Mouse (Mus musculus): ENCODE results near the gene Tiam1.
"Not testable (repeated sequence)": the region's sequence is repeated elsewhere in the genome, so short reads cannot be mapped to it uniquely, and the experiment has no call there.

The Tiam1 gene

GRCm38 (mm10) chr16:90104714-90105459 lies 38.7 kb downstream of the Tiam1 start:
- DNase-seq (ENCODE audit: low spot score): no peak

- no peak for DNase-seq (ENCODE audit: low spot score)
These were observed 39.8 kb downstream of the Tiam1 start for GRCm38 (mm10) chr16:90103726-90104125.

- DNase-seq (ENCODE audit: low spot score): no peak
These were observed 41.0 kb downstream of the Tiam1 start for GRCm38 (mm10) chr16:90102596-90102995.

- no peak for DNase-seq (ENCODE audit: low spot score)
These were observed 45.4 kb downstream of the Tiam1 start for GRCm38 (mm10) chr16:90098191-90098605.

GRCm38 (mm10) chr16:90097769-90098168 lies 45.8 kb downstream of the Tiam1 start:
- no peak for DNase-seq (ENCODE audit: low spot score)

GRCm38 (mm10) chr16:90096011-90096410 lies 47.6 kb downstream of the Tiam1 start:
- DNase-seq (ENCODE audit: low spot score): no peak

- DNase-seq (ENCODE audit: low spot score): no peak
These were observed 50.6 kb downstream of the Tiam1 start for GRCm38 (mm10) chr16:90093015-90093414.

GRCm38 (mm10) chr16:90091906-90092305 lies 51.7 kb downstream of the Tiam1 start:
- no peak for DNase-seq (ENCODE audit: low spot score)

GRCm38 (mm10) chr16:90091112-90091720 lies 52.4 kb downstream of the Tiam1 start:
- no peak for DNase-seq (ENCODE audit: low spot score)

GRCm38 (mm10) chr16:90090368-90090767 lies 53.2 kb downstream of the Tiam1 start:
- DNase-seq (ENCODE audit: low spot score): no peak

GRCm38 (mm10) chr16:90087256-90087655 lies 56.3 kb downstream of the Tiam1 start:
- no peak for DNase-seq (ENCODE audit: low spot score)

- no peak for DNase-seq (ENCODE audit: low spot score)
These were observed 57.5 kb downstream of the Tiam1 start for GRCm38 (mm10) chr16:90086111-90086510.

- no peak for DNase-seq (ENCODE audit: low spot score)
These were observed 58.0 kb downstream of the Tiam1 start for GRCm38 (mm10) chr16:90085580-90085979.

- DNase-seq (ENCODE audit: low spot score): no peak
These were observed 62.4 kb downstream of the Tiam1 start for GRCm38 (mm10) chr16:90081125-90081524.

- DNase-seq (ENCODE audit: low spot score): no peak
These were observed 64.7 kb downstream of the Tiam1 start for GRCm38 (mm10) chr16:90078806-90079381.

- peak; percentile 54 for DNase-seq (ENCODE audit: low spot score)
These were observed 70.1 kb downstream of the Tiam1 start for GRCm38 (mm10) chr16:90073510-90073909.

- DNase-seq (ENCODE audit: low spot score): peak; percentile 60
These were observed 70.9 kb downstream of the Tiam1 start for GRCm38 (mm10) chr16:90072651-90073050.

- DNase-seq (ENCODE audit: low spot score): not testable (repeated sequence)
These were observed 72.4 kb downstream of the Tiam1 start for GRCm38 (mm10) chr16:90071125-90071524.

- no peak for DNase-seq (ENCODE audit: low spot score)
These were observed 73.5 kb downstream of the Tiam1 start for GRCm38 (mm10) chr16:90070104-90070503.

GRCm38 (mm10) chr16:90069197-90069596 lies 74.4 kb downstream of the Tiam1 start:
- DNase-seq (ENCODE audit: low spot score): no peak

- DNase-seq (ENCODE audit: low spot score): no peak
These were observed 90.6 kb downstream of the Tiam1 start for GRCm38 (mm10) chr16:90052905-90053519.

- no peak for DNase-seq (ENCODE audit: low spot score)
These were observed 91.2 kb downstream of the Tiam1 start for GRCm38 (mm10) chr16:90052409-90052808.

- DNase-seq (ENCODE audit: low spot score): no peak
These were observed 92.5 kb downstream of the Tiam1 start for GRCm38 (mm10) chr16:90051051-90051450.
